Mouse (Mus musculus): ENCODE data around the gene Slc4a3. TPM values are rescaled to one million over a fixed set of nuclear protein-coding genes. Genes with fewer than 3 reads are reported as not detected.

The Slc4a3 gene
- total RNA-seq, 2 experiments from 2014 or later, result 180 to 185 TPM

GRCm38 (mm10) chr1:75532280-75533172 is 13.5 kb upstream of the Slc4a3 start:
- no peak overlapping the region for H3K27ac ChIP-seq
- TF ChIP-seq CTCF (IDR thresholded peaks at IDR 0.05), result no peak
- H3K4me3 ChIP-seq, result no peak overlapping the region
- no peak for DNase-seq (ENCODE audit: extremely low spot score in 1 of 2, low spot score in 2 of 2)
- intact Hi-C loops (cut with DNase I), result no loop called here

- no peak overlapping the region for H3K27ac ChIP-seq
- DNase-seq (ENCODE audit: extremely low spot score in 1 of 2, low spot score in 2 of 2), result no peak
- no peak for TF ChIP-seq CTCF (IDR thresholded peaks at IDR 0.05)
- intact Hi-C loops (cut with DNase I), result no loop called here
- H3K4me3 ChIP-seq, result no peak overlapping the region
These were observed 12.5 kb upstream of the Slc4a3 start for GRCm38 (mm10) chr1:75533325-75534252.

- Histone ChIP-seq H3K4me3 (no peak overlapping the region), H3K27ac (no peak overlapping the region)
- no peak for TF ChIP-seq CTCF (IDR thresholded peaks at IDR 0.05)
- no peak for DNase-seq (ENCODE audit: extremely low spot score in 1 of 2, low spot score in 2 of 2)
- intact Hi-C loops (cut with DNase I), result no loop called here
These were observed 8.5 kb upstream of the Slc4a3 start for GRCm38 (mm10) chr1:75537587-75537986.

GRCm38 (mm10) chr1:75538597-75539190 is 7.4 kb upstream of the Slc4a3 start:
- no peak overlapping the region for H3K27ac ChIP-seq
- no peak for DNase-seq (ENCODE audit: extremely low spot score in 1 of 2, low spot score in 2 of 2)
- no peak overlapping the region for H3K4me3 ChIP-seq
- intact Hi-C loops (cut with DNase I), result no loop called here
- TF ChIP-seq CTCF (IDR thresholded peaks at IDR 0.05), result no peak

- no peak overlapping the region for H3K4me3 ChIP-seq
- TF ChIP-seq CTCF (IDR thresholded peaks at IDR 0.05), result no peak
- no peak overlapping the region for H3K27ac ChIP-seq
- intact Hi-C loops (cut with DNase I), result no loop called here
- no peak for DNase-seq (ENCODE audit: extremely low spot score in 1 of 2, low spot score in 2 of 2)
These were observed 4.6 kb upstream of the Slc4a3 start for GRCm38 (mm10) chr1:75541496-75541895.

- no peak for TF ChIP-seq CTCF (IDR thresholded peaks at IDR 0.05)
- intact Hi-C loops (cut with DNase I), result no loop called here
- no peak overlapping the region for H3K27ac ChIP-seq
- no peak overlapping the region for H3K4me3 ChIP-seq
- no peak for DNase-seq (ENCODE audit: extremely low spot score in 1 of 2, low spot score in 2 of 2)
These were observed 1.7 kb upstream of the Slc4a3 start for GRCm38 (mm10) chr1:75544351-75544750.

- Histone ChIP-seq H3K27ac (peak overlapping the region; percentile 40; the same call in 1 of the 2 replicates), H3K4me3 (peak overlapping the region; percentile 90)
- DNase-seq (ENCODE audit: extremely low spot score in 1 of 2, low spot score in 2 of 2), result no peak
- intact Hi-C loops (cut with DNase I), result loop anchor here (5.0 kb wide), 1 partner anchor 40 kb away; the partner anchor contains the start of genes Inha and Obsl1
- TF ChIP-seq CTCF (IDR thresholded peaks at IDR 0.05), result no peak
These were observed 1.3 kb downstream of the Slc4a3 start for GRCm38 (mm10) chr1:75547351-75547750.

GRCm38 (mm10) chr1:75548083-75548482 is 2.0 kb downstream of the Slc4a3 start:
- intact Hi-C loops (cut with DNase I), result loop anchor here (5.0 kb wide), 1 partner anchor 41 kb away; the partner anchor contains the start of genes Inha and Obsl1
- Histone ChIP-seq H3K27ac (peak overlapping the region; percentile 40; the same call in 1 of the 2 replicates), H3K4me3 (peak overlapping the region; percentile 90; the same call in 1 of the 2 replicates)
- DNase-seq (ENCODE audit: extremely low spot score in 1 of 2, low spot score in 2 of 2), result no peak
- no peak for TF ChIP-seq CTCF (IDR thresholded peaks at IDR 0.05)

GRCm38 (mm10) chr1:75548871-75549270 is 2.8 kb downstream of the Slc4a3 start:
- intact Hi-C loops (cut with DNase I), result loop anchor here (5.0 kb wide), 1 partner anchor 42 kb away; the partner anchor contains the start of genes Inha and Obsl1
- peak overlapping the region; percentile 32; the same call in 1 of the 2 replicates for H3K27ac ChIP-seq
- TF ChIP-seq CTCF (IDR thresholded peaks at IDR 0.05), result no peak

GRCm38 (mm10) chr1:75549289-75550279 is 3.5 kb downstream of the Slc4a3 start:
- DNase-seq (ENCODE audit: extremely low spot score in 1 of 2, low spot score in 2 of 2), result no peak
- Histone ChIP-seq H3K4me3 (no peak overlapping the region), H3K27ac (peak overlapping the region; percentile 32; the same call in 1 of the 2 replicates)
- TF ChIP-seq CTCF (IDR thresholded peaks at IDR 0.05), result no peak
- intact Hi-C loops (cut with DNase I), result loop anchor here (5.0 kb wide), 1 partner anchor 42 kb away; the partner anchor contains the start of genes Inha and Obsl1

More at GRCm38 (mm10) chr1:75548871-75549270, 2.8 kb downstream of the Slc4a3 start:
- no peak overlapping the region for H3K4me3 ChIP-seq
- DNase-seq (ENCODE audit: extremely low spot score in 1 of 2, low spot score in 2 of 2), result no peak

Data from left cerebral cortex, adult 2 months (tissue).